Mouse (Mus musculus) liver, postnatal 0 days (tissue): ENCODE results near the gene Commd1. TPM values are rescaled to one million over a fixed set of nuclear protein-coding genes. Genes with fewer than 3 reads are reported as not detected.

Experiments used
- ATAC-seq: fragments of 200-750 bp; cut with Nextera tagmentation; 2 replicates; pipeline ENCODE4 v1.8.0; 2017; ENCODE audit warnings: mild to moderate bottlenecking, moderate library complexity
- DNase-seq: peaks from one replicate; pipeline ENCODE4 v3.0.0-alpha.2; 2016
- H3K27ac ChIP-seq: fragments of 300-500 bp; sonication (generic); 2 replicates; pipeline ENCODE4 v1.5.1; 2014; ENCODE audit warnings: antibody characterized with exemption, moderate library complexity, mild to moderate bottlenecking, low read depth
- H3K27me3 ChIP-seq: fragments of 300-500 bp; sonication (generic); 2 replicates; pipeline ENCODE4 v1.6.1; 2014; ENCODE audit warnings: low read length, control low read depth, mixed read lengths; ENCODE audit not compliant: insufficient read depth
- H3K36me3 ChIP-seq: fragments of 300-500 bp; sonication (generic); replicated peaks from 2 replicates; pipeline ENCODE4 v1.6.1; 2014; ENCODE audit warnings: mild to moderate bottlenecking, control low read depth, low read length, moderate library complexity, mixed read lengths; ENCODE audit not compliant: insufficient read depth
- H3K4me1 ChIP-seq: fragments of 300-500 bp; sonication (generic); 2 replicates; pipeline ENCODE4 v1.6.1; 2014; ENCODE audit warnings: antibody characterized with exemption, mild to moderate bottlenecking, control low read depth; ENCODE audit not compliant: insufficient read depth
- H3K4me2 ChIP-seq: fragments of 300-500 bp; sonication (generic); 2 replicates; pipeline ENCODE4 v1.6.1; 2014; ENCODE audit warnings: low read depth, mild to moderate bottlenecking, low read length, moderate library complexity, mixed read lengths
- H3K4me3 ChIP-seq: fragments of 300-500 bp; sonication (generic); 2 replicates; pipeline ENCODE4 v1.5.1; 2014; ENCODE audit warnings: low read depth, low read length
- H3K9ac ChIP-seq: fragments of 300-500 bp; sonication (generic); replicated peaks from 2 replicates; pipeline ENCODE4 v1.6.1; 2014; ENCODE audit warnings: mild to moderate bottlenecking, moderate library complexity
- H3K9me3 ChIP-seq: fragments of 300-500 bp; sonication (generic); 2 replicates; pipeline ENCODE4 v1.6.1; 2016; ENCODE audit warnings: mild to moderate bottlenecking, control low read depth, low read length, mixed read lengths
- CTCF ChIP-seq: sonication (generic); IDR thresholded peaks from 2 replicates; pipeline ENCODE4 v1.5.1; 2016; ENCODE audit warnings: antibody characterized with exemption, low read depth
- EP300 ChIP-seq: IDR thresholded peaks from 2 replicates; pipeline ENCODE4 v1.6.1; 2016; ENCODE audit warnings: antibody characterized with exemption, low read depth, mild to moderate bottlenecking
- WGBS: fragments of 180-500 bp; shearing (Covaris S2); extraction: QIAGEN DNeasy Blood & Tissue Kit; methylation state at CpG from one replicate; pipeline ENCODE4 v1.1.7; 2014; ENCODE audit not compliant: insufficient replicate concordance; 5-methylcytosine and 5-hydroxymethylcytosine counted together
- polyA plus RNA-seq: library from polyadenylated mRNA; unstranded; fragments of >200 nt; fragmentation: Nextera tagmentation; extraction: Ambion mirVana; gene quantifications from 2 replicates; pipeline ENCODE4 v1.2.1, GENCODE M21; 2015

Commd1 gene
- polyA plus RNA-seq, 1 experiment from 2014 or later, result 157 TPM

GRCm38 (mm10) chr11:23008181-23008823, 26.1 kb upstream of the Commd1 start:
- peaks cover 6% of the 10 kb centered on the region for H3K4me1 ChIP-seq
- H3K4me3 ChIP-seq, result peak overlapping the region; percentile 54
- peaks cover 12% of the 10 kb centered on the region for H3K36me3 ChIP-seq
- no peaks in the 10 kb centered on the region for H3K27me3 ChIP-seq
- ATAC-seq, result peak; percentile 86
- under 1% methylated on average over 40 of the region's 40 CpGs for WGBS
- H3K9me3 ChIP-seq, result no peaks in the 10 kb centered on the region
- peak; percentile 87 for DNase-seq
- TF ChIP-seq EP300, result no peak
- TF ChIP-seq CTCF, result peak; percentile 52
- H3K9ac ChIP-seq, result peak overlapping the region; percentile 77
- H3K27ac ChIP-seq, result peak overlapping the region; percentile 75
- H3K4me2 ChIP-seq, result peak overlapping the region; percentile 97

DNA sequence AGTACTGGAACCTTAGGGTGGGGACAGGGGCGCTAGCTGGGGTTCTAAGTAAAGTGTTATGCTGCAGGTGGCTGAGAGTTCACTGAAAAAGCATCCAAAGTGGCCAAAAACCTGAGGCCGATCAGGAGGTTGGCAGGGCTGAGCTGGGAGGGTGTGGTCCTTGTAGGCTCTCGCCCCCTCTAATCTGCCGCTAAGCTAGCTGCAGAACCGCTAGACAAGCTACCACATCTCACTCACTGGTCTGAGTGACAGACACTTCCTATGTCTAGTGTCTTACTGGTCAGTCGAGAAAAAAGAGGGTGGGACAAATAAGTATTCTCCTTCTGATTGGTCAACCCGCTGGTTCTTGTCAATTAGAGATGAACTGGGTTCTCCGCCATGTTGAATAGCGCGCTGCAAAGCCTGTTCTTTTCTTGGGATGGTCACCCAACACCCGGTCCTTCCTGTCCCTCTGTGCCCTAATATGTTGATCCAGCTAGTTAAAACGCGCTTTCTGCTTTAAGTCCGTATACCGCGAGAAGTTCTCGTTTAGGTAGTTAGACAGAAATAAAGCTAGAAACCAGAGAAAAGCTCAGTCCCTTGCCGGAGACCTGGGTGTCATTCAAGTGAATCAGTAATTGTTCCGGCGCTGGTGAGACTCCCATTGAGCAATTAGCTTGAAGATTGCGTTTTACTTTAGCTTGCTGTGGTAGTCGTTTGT, 25.4 kb upstream of the Commd1 start, which contains the start of gene Fam161a:
Gene Fam161a, plus strand, starts transcription at position 51 of the 700 bp plus-strand sequence.
- peak within 1 kb of the TSS; percentile 97 for H3K4me2 ChIP-seq
- H3K4me3 ChIP-seq, result peak within 1 kb of the TSS; percentile 54
- H3K27ac ChIP-seq, result peak within 1 kb of the TSS; percentile 75
- peak within 1 kb of the TSS; percentile 77 for H3K9ac ChIP-seq
- H3K4me1 ChIP-seq, result peaks cover 6% of the 10 kb centered on the region
- 1% methylated on average over 22 of the region's 22 CpGs for WGBS
- H3K9me3 ChIP-seq, result no peaks in the 10 kb centered on the region
- peaks cover 16% of the 10 kb centered on the region for H3K36me3 ChIP-seq
- TF ChIP-seq EP300 (no peak), CTCF (no peak)
- DNase-seq, result peak; percentile 68
- peak; percentile 94 for ATAC-seq
- no peaks in the 10 kb centered on the region for H3K27me3 ChIP-seq

- Histone ChIP-seq H3K9me3 (no peaks in the 10 kb centered on the region), H3K4me2 (peak overlapping the region; percentile 97), H3K36me3 (peaks cover 21% of the 10 kb centered on the region), H3K9ac (peak overlapping the region; percentile 56), H3K27me3 (no peaks in the 10 kb centered on the region), H3K4me3 (peak overlapping the region; percentile 54), H3K4me1 (peaks cover 6% of the 10 kb centered on the region), H3K27ac (peak overlapping the region; percentile 73)
- TF ChIP-seq EP300 (no peak), CTCF (no peak)
- peak; percentile 22 for ATAC-seq
- no peak for DNase-seq
- WGBS, result 5% methylated on average over 6 of the region's 6 CpGs
Observed at GRCm38 (mm10) chr11:23007166-23007480, 24.9 kb upstream of the Commd1 start.

DNA sequence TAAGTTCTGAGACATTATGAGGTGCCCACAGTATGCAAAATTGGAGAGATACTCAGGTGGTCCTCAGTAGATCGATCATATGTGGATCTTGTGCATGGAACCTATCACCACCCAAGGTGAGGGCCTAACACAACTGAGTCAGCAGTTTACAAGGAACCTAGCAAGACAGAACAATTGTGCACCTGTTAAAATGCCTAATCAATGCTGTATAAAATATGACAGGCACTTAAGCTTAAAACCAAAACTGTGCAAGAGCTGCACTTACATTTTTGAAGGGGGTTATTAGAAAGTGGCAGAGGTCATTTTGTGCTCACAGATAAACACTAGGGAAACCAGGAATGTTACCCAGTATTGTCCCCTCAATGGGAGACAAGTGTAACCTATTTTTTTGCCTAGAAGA, 23.1 kb upstream of the Commd1 start:
- peaks cover 6% of the 10 kb centered on the region for H3K4me1 ChIP-seq
- TF ChIP-seq EP300, result no peak
- TF ChIP-seq CTCF, result no peak
- no peak overlapping the region for H3K4me2 ChIP-seq
- H3K9ac ChIP-seq, result no peak overlapping the region
- ATAC-seq (no peak), DNase-seq (no peak)
- 79% methylated on average over 1 of the region's 1 CpGs for WGBS
- no peaks in the 10 kb centered on the region for H3K9me3 ChIP-seq
- H3K27me3 ChIP-seq, result no peaks in the 10 kb centered on the region
- no peak overlapping the region for H3K4me3 ChIP-seq
- H3K27ac ChIP-seq, result no peak overlapping the region
- H3K36me3 ChIP-seq, result peaks cover 36% of the 10 kb centered on the region

DNA sequence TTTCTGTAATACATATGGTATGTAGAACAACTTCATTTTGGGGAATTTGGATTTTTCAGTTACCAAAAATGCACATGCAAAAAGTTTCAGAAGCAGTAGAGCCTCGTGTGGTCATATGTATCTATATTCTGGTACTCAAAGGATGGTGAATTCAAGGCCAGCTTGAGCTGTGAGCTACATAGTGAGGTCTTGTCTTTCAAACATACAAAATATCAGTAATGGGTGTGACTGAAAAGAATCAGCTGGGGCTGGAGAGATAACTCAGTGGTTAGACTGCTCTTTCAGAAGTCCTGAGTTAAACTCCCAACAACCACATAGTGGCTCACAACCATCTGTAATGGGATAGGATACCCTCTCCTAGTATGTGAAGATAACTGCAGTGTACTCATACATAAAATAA, 16.1 kb upstream of the Commd1 start:
- no peak for DNase-seq
- Histone ChIP-seq H3K4me2 (peak overlapping the region; percentile 28; the same call in 1 of the 2 replicates), H3K36me3 (peaks cover 82% of the 10 kb centered on the region), H3K27me3 (no peaks in the 10 kb centered on the region), H3K4me1 (no peaks in the 10 kb centered on the region), H3K9me3 (no peaks in the 10 kb centered on the region), H3K4me3 (no peak overlapping the region), H3K9ac (no peak overlapping the region), H3K27ac (no peak overlapping the region)
- peak; percentile 80 for ATAC-seq
- TF ChIP-seq CTCF, result no peak
- 59% methylated on average over 1 of the region's 1 CpGs for WGBS

DNA sequence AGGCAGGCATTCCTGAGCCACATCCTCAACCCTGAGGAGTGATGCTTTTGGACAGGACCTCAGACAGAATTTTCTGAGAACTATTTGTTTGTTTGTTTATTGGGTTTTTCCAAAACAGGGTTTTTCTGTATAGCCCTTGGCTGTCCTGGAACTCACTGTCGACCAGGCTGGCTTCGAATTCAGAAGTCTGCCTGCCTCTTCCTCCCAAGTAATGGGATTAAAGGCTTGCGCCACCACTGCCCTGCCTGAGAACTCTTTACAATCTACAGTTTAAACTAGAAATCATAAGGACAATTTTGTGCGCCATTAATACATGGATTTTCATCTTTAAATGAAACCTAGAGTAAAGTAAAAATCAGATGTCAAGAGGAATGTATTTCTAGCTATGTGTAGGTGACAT, 13.3 kb upstream of the Commd1 start:
- Histone ChIP-seq H3K4me3 (no peak overlapping the region), H3K27me3 (no peaks in the 10 kb centered on the region), H3K4me2 (no peak overlapping the region), H3K27ac (no peak overlapping the region), H3K9me3 (no peaks in the 10 kb centered on the region), H3K9ac (no peak overlapping the region), H3K4me1 (peaks cover 8% of the 10 kb centered on the region), H3K36me3 (peaks cover 59% of the 10 kb centered on the region)
- no peak for TF ChIP-seq CTCF
- no peak for TF ChIP-seq EP300
- DNase-seq (no peak), ATAC-seq (no peak)
- 90% methylated on average over 4 of the region's 4 CpGs for WGBS
